Mouse (Mus musculus): ENCODE measurements at regions not wholly inside any gene's neighbourhood (a gene's known extent, or its start where the extent isn't known, plus 50 kb on each side); places are given as distances from the start of the nearest gene placed in this dataset.

DNA sequence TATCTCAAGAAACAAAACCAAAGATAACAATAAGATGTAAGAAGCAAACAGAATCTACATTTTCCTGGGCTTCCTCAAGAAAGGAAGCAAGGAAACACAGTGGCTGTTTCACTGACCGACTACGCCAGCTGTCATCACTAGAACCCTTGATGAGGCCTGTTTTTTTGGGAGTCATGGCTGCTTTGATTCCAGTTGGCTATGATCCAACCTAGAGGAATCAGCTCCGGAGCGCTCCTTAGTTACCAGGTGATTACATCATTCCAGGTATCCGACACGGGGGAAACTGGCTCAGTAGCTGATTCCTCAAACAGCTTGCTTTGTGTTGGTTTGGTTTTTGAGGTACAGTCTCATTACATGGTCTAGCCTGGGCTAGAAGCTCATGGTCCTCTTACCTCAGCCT lies 84.1 kb upstream of the Galnt15 start:
- no peak for DNase-seq (ENCODE audit: low spot score in 2 of 2)

GRCm38 (mm10) chr14:31945125-31945524 lies 83.7 kb upstream of the Galnt15 start:
- no peak for DNase-seq (ENCODE audit: low spot score in 2 of 2)

- no peak for DNase-seq (ENCODE audit: low spot score in 2 of 2)
Observed at GRCm38 (mm10) chr14:31946032-31946431, 82.8 kb upstream of the Galnt15 start.

DNA sequence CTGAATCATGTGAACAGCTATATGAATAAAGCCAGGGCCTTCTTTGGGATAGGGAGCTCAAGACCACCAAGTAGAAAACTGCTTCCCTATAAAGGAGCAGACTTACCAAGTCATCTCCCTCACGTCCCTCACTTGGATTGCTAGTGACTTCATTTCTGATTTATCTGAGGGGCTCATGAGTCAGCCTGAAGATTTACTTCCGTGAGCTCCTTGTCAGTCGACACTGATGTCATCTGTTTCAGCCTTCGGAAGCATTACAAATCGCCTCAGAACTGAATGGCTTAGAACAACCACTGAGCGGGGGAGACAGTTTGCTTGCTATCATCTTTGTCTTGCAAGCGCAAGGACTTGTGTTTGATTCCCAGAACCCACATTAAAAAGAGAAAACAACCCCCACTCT lies 81.5 kb upstream of the Galnt15 start:
- no peak for DNase-seq (ENCODE audit: low spot score in 2 of 2)

DNA sequence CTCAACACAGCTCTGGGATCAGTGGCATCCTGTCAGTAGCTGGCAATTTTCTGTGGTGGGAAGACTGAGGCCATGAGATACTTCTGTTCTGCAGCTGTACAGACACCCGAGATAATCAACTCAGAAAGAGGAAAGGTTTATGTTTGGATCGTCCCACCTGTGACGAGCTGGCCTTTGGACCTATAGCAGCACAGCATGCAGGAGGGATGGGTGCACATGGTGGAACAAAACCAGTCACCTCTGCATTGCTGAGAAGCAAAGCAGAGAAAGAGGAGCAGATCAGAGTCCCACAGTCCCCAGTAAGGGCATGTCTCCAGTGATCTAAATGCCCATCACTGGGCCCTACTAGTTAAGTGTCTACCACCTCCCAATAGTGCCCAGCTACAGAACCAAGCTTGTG lies 76.9 kb upstream of the Galnt15 start:
- no peak for DNase-seq (ENCODE audit: low spot score in 2 of 2)

DNA sequence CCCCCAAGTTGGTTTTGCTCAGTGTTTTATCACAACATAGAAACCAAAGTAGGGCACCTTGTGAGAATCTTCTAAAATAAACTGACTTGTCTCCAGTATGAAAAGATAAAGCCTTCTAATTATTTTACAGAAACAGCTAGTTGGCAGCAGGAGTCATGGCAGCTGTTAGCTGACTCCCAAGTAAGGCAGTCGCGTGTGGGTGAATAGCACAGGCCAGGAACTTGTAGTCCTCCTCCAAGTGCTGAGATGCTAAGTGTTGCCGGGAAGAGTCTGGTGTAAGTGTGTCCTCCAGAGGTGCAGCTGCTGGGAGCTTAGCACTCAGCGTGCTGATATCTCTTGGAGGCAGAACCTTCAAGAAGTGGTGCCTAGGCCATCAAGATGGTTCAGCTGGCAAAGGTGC lies 75.0 kb upstream of the Galnt15 start:
- no peak for DNase-seq (ENCODE audit: low spot score in 2 of 2)

DNA sequence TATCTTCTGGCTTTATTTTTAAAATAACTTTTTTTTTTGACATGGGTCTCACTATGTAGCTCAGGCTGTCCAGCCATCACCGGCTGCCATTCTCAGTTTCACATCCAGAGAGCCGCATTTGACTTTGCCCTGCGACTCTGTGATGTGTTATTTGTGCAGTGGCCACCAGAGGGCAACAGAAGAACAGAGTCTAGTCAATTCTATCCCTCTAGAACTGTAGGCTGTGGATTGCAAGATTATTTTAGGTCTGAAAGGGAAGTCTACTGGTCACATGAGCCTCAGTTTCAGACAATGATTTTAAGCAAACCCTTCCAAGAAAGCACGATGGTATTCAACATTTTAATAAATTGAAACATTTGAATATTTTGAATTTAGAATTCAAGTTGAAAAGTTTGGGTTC lies 73.8 kb upstream of the Galnt15 start:
- peak; percentile 47 to 70 for DNase-seq (ENCODE audit: low spot score in 2 of 2)

GRCm38 (mm10) chr14:31957211-31957638 lies 71.6 kb upstream of the Galnt15 start:
- no peak for DNase-seq (ENCODE audit: low spot score in 2 of 2)

DNA sequence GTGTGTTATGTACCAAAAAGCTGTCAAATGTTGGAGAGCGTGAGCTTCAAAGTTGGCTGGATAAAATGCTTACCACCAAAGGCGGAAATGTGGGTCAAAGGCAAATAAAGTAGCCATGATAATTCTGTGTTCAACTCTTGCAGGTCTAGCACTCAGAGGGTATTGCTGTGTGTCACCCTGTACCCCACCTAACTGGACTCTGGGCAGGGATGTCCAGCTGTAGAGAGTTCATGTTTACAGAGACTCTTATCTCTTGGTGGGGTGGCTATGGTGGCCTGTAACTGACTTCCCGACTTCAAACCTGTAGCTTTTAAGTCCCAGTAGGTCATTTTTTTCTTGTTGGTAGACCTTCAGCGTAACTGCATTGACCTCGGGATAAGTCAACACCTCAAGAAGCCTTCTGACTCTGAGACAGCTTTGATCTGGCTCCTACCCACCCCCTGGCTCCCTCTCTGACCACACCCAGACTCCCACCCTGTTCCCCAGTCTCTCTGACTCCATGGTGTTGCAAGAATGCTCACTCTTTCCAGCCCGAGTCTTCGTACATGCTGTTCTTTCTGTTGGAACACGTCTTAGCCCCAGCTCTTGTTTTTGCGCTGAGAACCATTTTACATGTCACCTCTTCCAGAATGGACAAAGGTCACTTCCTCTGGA lies 68.5 kb upstream of the Galnt15 start:
- no peak for DNase-seq (ENCODE audit: low spot score in 2 of 2)

GRCm38 (mm10) chr14:31961442-31961841 lies 67.3 kb upstream of the Galnt15 start:
- no peak for DNase-seq (ENCODE audit: low spot score in 2 of 2)

DNA sequence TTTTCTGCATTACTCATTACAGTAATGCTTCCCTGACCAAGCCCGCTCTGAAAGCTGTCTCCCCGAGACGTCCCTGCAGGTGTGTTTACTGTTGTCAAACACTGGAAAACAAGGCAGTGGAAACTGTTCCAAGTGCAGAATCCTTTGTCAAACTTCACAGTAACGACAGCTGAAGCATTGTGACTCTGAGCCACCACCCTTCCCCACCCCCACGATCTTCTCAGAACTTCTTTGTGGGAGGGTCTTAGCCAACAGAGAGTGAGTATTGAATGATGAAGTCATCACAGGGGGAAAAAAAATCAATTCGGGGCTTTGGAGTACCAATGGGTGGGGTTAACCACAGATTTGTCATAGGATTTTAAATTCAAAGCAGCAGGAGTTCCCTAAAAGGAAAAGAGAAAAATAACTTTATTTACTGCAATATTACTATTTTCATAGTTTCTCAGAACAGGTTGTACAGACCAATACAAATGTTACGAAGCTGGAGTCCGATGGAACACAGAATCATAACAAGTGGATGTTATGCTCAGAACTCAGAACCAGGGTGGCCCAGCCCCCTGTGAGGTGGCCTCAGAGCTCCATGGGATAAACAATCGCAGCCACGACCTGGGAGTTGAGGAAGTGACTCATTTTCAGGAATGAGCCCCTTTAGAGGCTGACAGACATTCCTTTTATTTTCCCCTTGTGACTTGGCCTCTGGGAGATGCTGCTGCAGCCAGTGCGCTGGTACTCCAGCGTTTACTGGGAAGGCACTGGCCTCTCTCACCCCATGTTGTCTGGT lies 65.5 kb upstream of the Galnt15 start:
- DNase-seq (ENCODE audit: low spot score in 2 of 2) = no peak

DNA sequence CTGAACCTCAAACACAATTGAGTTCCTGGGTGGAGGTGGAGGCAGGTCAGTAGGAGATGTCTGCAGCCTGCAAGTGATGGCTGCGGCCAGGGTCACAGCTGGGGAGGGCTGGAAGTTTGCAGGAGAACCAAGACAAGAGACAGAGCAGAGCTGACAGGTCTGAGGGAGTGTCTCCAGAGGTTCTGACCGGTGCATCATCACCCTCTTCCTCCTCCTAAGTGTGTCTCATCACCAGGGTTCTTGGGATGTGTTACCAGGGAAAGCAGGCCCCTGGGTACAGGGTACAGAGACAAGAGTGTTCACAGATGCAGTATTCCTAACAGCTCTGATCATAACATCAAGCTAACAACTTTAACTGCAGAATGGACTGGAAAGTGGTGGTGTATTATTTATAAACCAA lies 64.7 kb upstream of the Galnt15 start:
- no peak for DNase-seq (ENCODE audit: low spot score in 2 of 2)

DNA sequence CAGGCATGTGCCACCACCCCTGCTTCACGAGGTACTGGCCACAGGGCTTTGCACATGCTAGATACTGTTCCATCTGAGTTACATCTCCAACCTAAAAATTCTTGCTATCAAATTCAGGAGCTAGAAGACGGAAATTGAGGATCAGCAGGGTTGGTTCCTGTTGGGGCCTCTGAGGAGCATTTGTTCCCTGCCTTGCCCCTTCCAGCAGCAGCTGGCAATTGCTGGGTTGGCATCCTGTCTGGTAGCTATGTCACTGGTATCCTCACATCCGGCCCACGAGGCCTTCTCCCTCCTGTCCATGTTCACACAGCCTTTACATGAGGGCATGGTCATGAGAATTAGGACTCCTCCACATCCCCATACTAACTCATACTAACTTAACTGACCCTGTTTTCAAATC lies 64.0 kb upstream of the Galnt15 start:
- no peak for DNase-seq (ENCODE audit: low spot score in 2 of 2)

DNA sequence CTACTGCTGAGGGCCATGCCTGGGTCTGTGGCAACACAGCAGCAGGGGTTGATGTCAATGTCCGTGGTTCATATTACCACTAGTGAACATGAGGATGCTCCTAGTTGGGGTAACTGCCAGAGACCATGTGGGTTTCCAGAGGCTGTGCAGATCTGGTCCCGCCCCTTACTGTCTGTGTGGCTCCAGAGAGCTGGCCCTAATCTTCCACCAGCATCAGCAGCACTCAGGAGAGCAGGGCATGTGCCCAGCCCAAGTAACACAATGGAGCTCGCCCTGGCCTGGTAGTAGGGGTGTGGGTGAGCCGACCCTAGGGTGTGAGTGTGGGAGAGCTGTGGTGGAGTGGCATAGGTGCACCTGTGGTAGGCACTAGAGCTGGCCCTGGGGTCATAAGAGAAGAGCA lies 59.3 kb upstream of the Galnt15 start:
- no peak for DNase-seq (ENCODE audit: low spot score in 2 of 2)

DNA sequence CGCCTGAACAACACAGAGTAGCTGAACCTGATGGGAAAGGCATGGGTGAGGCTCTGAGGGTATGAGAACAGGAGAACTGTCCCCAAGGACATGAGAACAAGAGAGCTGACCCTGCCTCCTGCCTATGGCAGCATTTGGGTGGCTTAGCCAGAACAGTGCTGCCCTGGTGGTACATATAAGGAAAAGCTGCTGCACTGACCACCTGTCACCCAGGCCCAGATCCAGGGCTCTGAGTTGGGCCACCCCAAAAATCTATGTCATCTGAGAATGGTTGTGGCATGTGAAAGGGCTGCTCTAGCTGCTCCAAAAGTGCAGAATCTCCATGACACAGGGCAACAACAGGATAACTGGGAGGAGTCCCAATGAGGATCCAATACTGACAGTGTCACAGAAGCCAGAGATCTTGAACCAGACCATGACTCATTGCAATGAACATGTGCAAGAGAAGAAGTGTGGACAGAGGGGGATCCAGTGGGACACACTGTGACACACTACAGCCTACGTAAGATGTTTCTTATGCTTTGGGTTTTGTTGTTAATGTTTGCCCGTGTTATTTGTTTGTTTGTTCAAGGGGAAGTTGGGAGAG lies 58.5 kb upstream of the Galnt15 start:
- DNase-seq (ENCODE audit: low spot score in 2 of 2) = no peak

GRCm38 (mm10) chr14:31970851-31971250 lies 57.9 kb upstream of the Galnt15 start:
- peak; percentile 12 to 13 for DNase-seq (ENCODE audit: low spot score in 2 of 2)

- no peak for DNase-seq (ENCODE audit: low spot score in 2 of 2)
Observed at GRCm38 (mm10) chr14:31973702-31974101, 55.1 kb upstream of the Galnt15 start.

- no peak for DNase-seq (ENCODE audit: low spot score in 2 of 2)
Observed at GRCm38 (mm10) chr14:31978196-31978595, 50.6 kb upstream of the Galnt15 start.

- DNase-seq (ENCODE audit: low spot score in 2 of 2) = no peak
Observed at GRCm38 (mm10) chr14:31978690-31979089, 50.1 kb upstream of the Galnt15 start.

All from spleen, postnatal 14 days (tissue).